ENCODE assay signal across 10 mouse cellular contexts in the genomic region with DNA sequence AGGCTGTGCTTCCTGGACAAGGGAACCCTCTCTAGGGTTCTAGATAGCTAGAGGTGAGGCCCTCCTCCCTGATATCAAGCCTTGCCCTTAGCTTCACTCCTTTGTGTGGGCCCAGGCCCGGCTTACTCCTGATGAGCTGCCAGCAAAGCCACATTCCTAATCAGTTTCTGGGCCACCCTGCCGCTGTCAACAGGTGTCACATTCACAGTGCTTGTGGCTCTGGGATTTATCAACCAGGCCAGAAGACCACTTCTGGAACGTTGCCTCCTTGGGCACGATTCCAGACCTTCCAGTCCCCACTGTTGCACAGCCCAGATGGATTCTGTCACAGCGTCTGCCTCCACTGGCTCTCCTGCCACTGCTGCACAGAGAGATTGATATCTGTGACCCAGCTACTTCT. TPM values are rescaled to one million over a fixed set of nuclear protein-coding genes. Genes with fewer than 3 reads are reported as not detected.
DNase-seq lines count a peak whose midpoint lies in the region; ATAC-seq and TF ChIP-seq lines count a peak whose summit lies in the region.
"Had no signal": no experiment of that assay in that cellular context is flagged by ENCODE, and none has a peak within 500 bp of the region (broad histone marks: within the 10 kb centered on the region; RNA-seq: fewer than 3 reads in every experiment).

No protein-coding gene starts in this region.

- no peaks in the 10 kb centered on the region for H3K9me3 ChIP-seq in midbrain, postnatal 0 days (ENCODE audit: low read length)
- H3K9me3 ChIP-seq in midbrain, embryonic 15.5 days, result no peaks in the 10 kb centered on the region
- no peaks in the 10 kb centered on the region for H3K9me3 ChIP-seq in limb, embryonic 10.5 days (replicated peaks)
- H3K9me3 ChIP-seq in stomach, embryonic 16.5 days (replicated peaks; ENCODE audit: control insufficient read depth, low read length), result no peaks in the 10 kb centered on the region

- no peak overlapping the region for H3K9ac ChIP-seq in midbrain, postnatal 0 days (replicated peaks; ENCODE audit: low read length, poor library complexity, severe bottlenecking)
- H3K9ac ChIP-seq in midbrain, embryonic 15.5 days, result no peak overlapping the region
- no peak overlapping the region for H3K9ac ChIP-seq in stomach, embryonic 16.5 days (ENCODE audit: low read length)

- H3K27ac ChIP-seq in midbrain, postnatal 0 days (ENCODE audit: low read depth, low read length), result no peak overlapping the region
- H3K27ac ChIP-seq in midbrain, embryonic 15.5 days, result no peak overlapping the region
- H3K27ac ChIP-seq in limb, embryonic 10.5 days, result peak overlapping the region; percentile 56; the same call in 1 of the 2 replicates
- H3K27ac ChIP-seq in stomach, embryonic 16.5 days (ENCODE audit: low read length), result no peak overlapping the region
- H3K27ac ChIP-seq: left cerebral cortex, adult 2 months had no signal

- TF ChIP-seq CTCF in midbrain, postnatal 0 days (IDR thresholded peaks at IDR 0.05), result no peak

- H3K4me3 ChIP-seq in midbrain, postnatal 0 days (ENCODE audit: low read depth, low read length), result no peak overlapping the region
- H3K4me3 ChIP-seq in midbrain, embryonic 15.5 days, result no peak overlapping the region
- no peak overlapping the region for H3K4me3 ChIP-seq in limb, embryonic 10.5 days
- no peak overlapping the region for H3K4me3 ChIP-seq in stomach, embryonic 16.5 days (replicated peaks; ENCODE audit: low read length)
- H3K4me3 ChIP-seq: left cerebral cortex, adult 2 months had no signal

- WGBS in midbrain, postnatal 0 days, result 55% methylated on average over 5 of the region's 5 CpGs
- 64% methylated on average over 5 of the region's 5 CpGs for WGBS in midbrain, embryonic 15.5 days
- 40% methylated on average over 5 of the region's 5 CpGs for WGBS in limb, embryonic 10.5 days
- 17% methylated on average over 5 of the region's 5 CpGs for WGBS in stomach, embryonic 16.5 days

- H3K4me1 ChIP-seq in midbrain, postnatal 0 days (ENCODE audit: insufficient read depth, low read length), result no peaks in the 10 kb centered on the region
- no peaks in the 10 kb centered on the region; the same call in 1 of the 2 replicates for H3K4me1 ChIP-seq in midbrain, embryonic 15.5 days
- peaks cover 39% of the 10 kb centered on the region for H3K4me1 ChIP-seq in limb, embryonic 10.5 days
- peaks cover 19% of the 10 kb centered on the region for H3K4me1 ChIP-seq in stomach, embryonic 16.5 days (ENCODE audit: control insufficient read depth, insufficient read depth, low read length)

- H3K36me3 ChIP-seq in midbrain, postnatal 0 days (ENCODE audit: insufficient read depth, low read length), result no peaks in the 10 kb centered on the region
- H3K36me3 ChIP-seq in midbrain, embryonic 15.5 days (replicated peaks), result no peaks in the 10 kb centered on the region
- no peaks in the 10 kb centered on the region for H3K36me3 ChIP-seq in limb, embryonic 10.5 days
- H3K36me3 ChIP-seq in stomach, embryonic 16.5 days (ENCODE audit: control insufficient read depth, insufficient read depth, low read length), result no peaks in the 10 kb centered on the region

- no peaks in the 10 kb centered on the region for H3K27me3 ChIP-seq in midbrain, postnatal 0 days (ENCODE audit: insufficient read depth, low read length)
- no peaks in the 10 kb centered on the region for H3K27me3 ChIP-seq in midbrain, embryonic 15.5 days (replicated peaks)
- no peaks in the 10 kb centered on the region for H3K27me3 ChIP-seq in limb, embryonic 10.5 days (ENCODE audit: low read depth, poor library complexity, severe bottlenecking)
- no peaks in the 10 kb centered on the region for H3K27me3 ChIP-seq in stomach, embryonic 16.5 days (ENCODE audit: control insufficient read depth, insufficient read depth, low read length)

- DNase-seq in gastrocnemius, postnatal 10 days, result peak; percentile 46
- no peak for DNase-seq in gastrocnemius, postnatal 36 days
- peak; percentile 57 for DNase-seq in midbrain, postnatal 0 days (ENCODE audit: low spot score)
- DNase-seq in limb, embryonic 10.5 days (ENCODE audit: low spot score), result no peak
- no peak for DNase-seq in adrenal gland, postnatal 4 days (ENCODE audit: low spot score in 2 of 2)
- DNase-seq in B cell, adult 2 months, result no peak

- intact Hi-C loops in gastrocnemius, postnatal 36 days (cut with DNase I), result no loop called here

- ATAC-seq in midbrain, postnatal 0 days (ENCODE audit: low FRiP score), result no peak
- ATAC-seq in midbrain, embryonic 15.5 days (replicated peaks), result no peak
- 0 out of 2 replicates have a peak, but pooled peaks have one; percentile 31 for ATAC-seq in stomach, embryonic 16.5 days (ENCODE audit: insufficient read depth, low FRiP score)

- H3K4me2 ChIP-seq in midbrain, postnatal 0 days (ENCODE audit: low read depth, low read length, poor library complexity, severe bottlenecking), result no peak overlapping the region
- no peak overlapping the region for H3K4me2 ChIP-seq in midbrain, embryonic 15.5 days
- no peak overlapping the region for H3K4me2 ChIP-seq in stomach, embryonic 16.5 days (ENCODE audit: low read depth, low read length)
- H3K4me2 ChIP-seq: midbrain, embryonic 11.5 days had no signal

RNA-seq across cellular contexts. Expression of gene Colq, which starts 30.3 kb away (rescaled TPM):
- 10 to 100 TPM in 1 of 2 experiments, 1 to 10 TPM in 1; 8.9 to 10.2 TPM for total RNA-seq in gastrocnemius, postnatal 10 days (2021)
- 1 to 10 TPM; 7.5 to 8.6 TPM for total RNA-seq in gastrocnemius, postnatal 36 days (2021)
- total RNA-seq in midbrain, postnatal 0 days (2014; rRNA removed), result 0.38 TPM in 1 of 2 replicates, not detected in the other
- polyA plus RNA-seq in midbrain, postnatal 0 days (2015; fragmentation: Nextera tagmentation; extraction: Ambion mirVana), result 0.06 TPM in 1 of 2 replicates, not detected in the other
- polyA plus RNA-seq in midbrain, embryonic 15.5 days (2015; fragmentation: Nextera tagmentation; extraction: Ambion mirVana), result not detected in 2 replicates
- 0.13 and 0.20 TPM in 2 replicates for polyA plus RNA-seq in limb, embryonic 10.5 days (2016; fragmentation: Nextera tagmentation; extraction: Ambion mirVana)
- 0.81 and 2.1 TPM in 2 replicates for polyA plus RNA-seq in stomach, embryonic 16.5 days (2015; fragmentation: Nextera tagmentation; extraction: Ambion mirVana)
- under 1 TPM; 0.51 to 0.76 TPM for total RNA-seq in adrenal gland, postnatal 4 days (2021)

Comparison
In these comparisons a context has a peak if more than half of its experiments do, and no peak if none do; other contexts are left out.
1. DNase-seq: peak in gastrocnemius, postnatal 10 days (single experiment) and midbrain, postnatal 0 days (single experiment); none in gastrocnemius, postnatal 36 days (0 of 2), limb, embryonic 10.5 days (single experiment), adrenal gland, postnatal 4 days (0 of 2) and B cell, adult 2 months (0 of 2).